Mouse (Mus musculus) megakaryocyte, embryonic 14.5 days (primary cell): ENCODE measurements at regions not wholly inside any gene's neighbourhood (a gene's known extent, or its start where the extent isn't known, plus 50 kb on each side); places are given as distances from the start of the nearest gene placed in this dataset.

Experiments
- FLI1 ChIP-seq: IDR thresholded peaks from 2 replicates; pipeline ENCODE4 v1.6.1; 2012; ENCODE audit warnings: low read length, inconsistent platforms, mixed read lengths
- GATA1 ChIP-seq: IDR thresholded peaks from 3 replicates; pipeline ENCODE4 v1.6.1; 2012; ENCODE audit warnings: mixed read lengths, low read length, inconsistent platforms, borderline replicate concordance

- TF ChIP-seq GATA1 (no peak), FLI1 (no peak)
Observed at GRCm38 (mm10) chr16:55631637-55632036, 207.1 kb downstream of the Nfkbiz start.
